27 mouse cellular contexts compared by ENCODE assay signal in genomic region chr6:143997616-143998015, GRCm38 (mm10).
A peak's percentile ranks its signal among the peaks of the same experiment; 100 is the strongest.
DNase-seq lines count a peak whose midpoint lies in the region; ATAC-seq and TF ChIP-seq lines count a peak whose summit lies in the region.
"Had no signal": no experiment of that assay in that cellular context is flagged by ENCODE, and none has a peak within 500 bp of the region (broad histone marks: within the 10 kb centered on the region; RNA-seq: fewer than 3 reads in every experiment).

No protein-coding gene starts in this region.

- H3K4me1 ChIP-seq in forebrain, postnatal 0 days (ENCODE audit: insufficient read depth): 0 out of 2 replicates have a peak, but pooled peaks cover 10% of the 10 kb centered on the region
- H3K4me1 ChIP-seq in forebrain, embryonic 10.5 days: peaks cover 30% of the 10 kb centered on the region
- H3K4me1 ChIP-seq in neural tube, embryonic 11.5 days (ENCODE audit: control insufficient read depth, insufficient read depth, low read length): peaks cover 3% of the 10 kb centered on the region; the same call in 1 of the 2 replicates
- peaks cover 22% of the 10 kb centered on the region for H3K4me1 ChIP-seq in limb, embryonic 13.5 days
- H3K4me1 ChIP-seq: liver, embryonic 13.5 days had no signal

- no peak for DNase-seq in forebrain, postnatal 0 days
- no peak for DNase-seq in forebrain, embryonic 10.5 days (ENCODE audit: extremely low spot score, low spot score)
- no peak for DNase-seq in neural tube, embryonic 11.5 days (ENCODE audit: low spot score)
- DNase-seq in neural tube, embryonic 10.5 days (ENCODE audit: extremely low spot score, low spot score): no peak
- no peak for DNase-seq in urinary bladder, postnatal 25 days (ENCODE audit: low spot score)
- no peak for DNase-seq in ovary, postnatal 14 days (ENCODE audit: low spot score)
- DNase-seq: B cell, adult 2 months; cerebellum, adult 2 months; cerebellum, postnatal 25 days; gastrocnemius, postnatal 25 days; kidney, postnatal 25 days; liver, embryonic 13.5 days; lung, adult 2 months; lung, postnatal 14 days; thymus, postnatal 14 days had no signal

- TF ChIP-seq CTCF in forebrain, postnatal 0 days (IDR thresholded peaks at IDR 0.05; ENCODE audit: low read depth): no peak

- 66% methylated on average over 11 of the region's 11 CpGs for WGBS in forebrain, postnatal 0 days
- 88% methylated on average over 11 of the region's 11 CpGs for WGBS in forebrain, embryonic 10.5 days
- WGBS in neural tube, embryonic 11.5 days: 78% methylated on average over 11 of the region's 11 CpGs
- WGBS in limb, embryonic 13.5 days: 48% methylated on average over 11 of the region's 11 CpGs

- peak; percentile 25; the same call in 1 of the 2 replicates for ATAC-seq in forebrain, postnatal 0 days
- peak; percentile 20; the same call in 1 of the 2 replicates for ATAC-seq in neural tube, embryonic 11.5 days (ENCODE audit: insufficient read depth, low FRiP score, low TSS enrichment)
- ATAC-seq in limb, embryonic 13.5 days (ENCODE audit: low FRiP score, low read depth): no peak
- ATAC-seq: forebrain, embryonic 13.5 days; hindbrain, postnatal 0 days; intestine, postnatal 0 days; midbrain, embryonic 13.5 days; Patski had no signal

- H3K36me3 ChIP-seq in forebrain, postnatal 0 days (ENCODE audit: insufficient read depth): no peaks in the 10 kb centered on the region
- no peaks in the 10 kb centered on the region for H3K36me3 ChIP-seq in forebrain, embryonic 10.5 days (replicated peaks)
- no peaks in the 10 kb centered on the region for H3K36me3 ChIP-seq in neural tube, embryonic 11.5 days (ENCODE audit: control insufficient read depth, insufficient read depth, low read length)
- H3K36me3 ChIP-seq in limb, embryonic 13.5 days: no peaks in the 10 kb centered on the region; the same call in 1 of the 2 replicates
- H3K36me3 ChIP-seq: embryonic facial prominence, embryonic 10.5 days; G1E; hindbrain, embryonic 10.5 days; liver, embryonic 13.5 days; midbrain, embryonic 13.5 days had no signal

- H3K4me3 ChIP-seq in forebrain, postnatal 0 days (ENCODE audit: low read depth, low read length): no peak overlapping the region
- H3K4me3 ChIP-seq in forebrain, embryonic 10.5 days: no peak overlapping the region
- H3K4me3 ChIP-seq in neural tube, embryonic 11.5 days (ENCODE audit: low read depth, low read length): no peak overlapping the region
- H3K4me3 ChIP-seq in limb, embryonic 13.5 days: no peak overlapping the region
- H3K4me3 ChIP-seq: embryonic facial prominence, embryonic 10.5 days; forebrain, embryonic 13.5 days; hindbrain, embryonic 10.5 days; layer of hippocampus, adult 2 months; liver, embryonic 13.5 days; midbrain, embryonic 13.5 days; myocyte had no signal

- no peak overlapping the region for H3K9ac ChIP-seq in forebrain, postnatal 0 days
- H3K9ac ChIP-seq in neural tube, embryonic 11.5 days (ENCODE audit: low read length): no peak overlapping the region
- no peak overlapping the region for H3K9ac ChIP-seq in limb, embryonic 13.5 days
- H3K9ac ChIP-seq: forebrain, embryonic 13.5 days; liver, embryonic 13.5 days; midbrain, embryonic 13.5 days had no signal

- no peaks in the 10 kb centered on the region for H3K27me3 ChIP-seq in forebrain, postnatal 0 days (ENCODE audit: insufficient read depth, low read length)
- peaks cover 7% of the 10 kb centered on the region; the same call in 1 of the 2 replicates for H3K27me3 ChIP-seq in forebrain, embryonic 10.5 days (ENCODE audit: poor library complexity, severe bottlenecking)
- no peaks in the 10 kb centered on the region for H3K27me3 ChIP-seq in neural tube, embryonic 11.5 days (ENCODE audit: control insufficient read depth, insufficient read depth, low read length)
- H3K27me3 ChIP-seq in limb, embryonic 13.5 days: peaks cover 5% of the 10 kb centered on the region; the same call in 1 of the 2 replicates
- H3K27me3 ChIP-seq: CH12.LX; forebrain, embryonic 13.5 days; liver, embryonic 13.5 days had no signal

- no peak overlapping the region for H3K4me2 ChIP-seq in forebrain, postnatal 0 days (ENCODE audit: low read depth)
- no peak overlapping the region for H3K4me2 ChIP-seq in neural tube, embryonic 11.5 days (ENCODE audit: low read depth)
- H3K4me2 ChIP-seq in limb, embryonic 13.5 days (replicated peaks): peak overlapping the region; percentile 23; the same call in 1 of the 2 replicates
- H3K4me2 ChIP-seq: liver, embryonic 13.5 days; midbrain, embryonic 13.5 days had no signal

- H3K9me3 ChIP-seq in forebrain, postnatal 0 days (ENCODE audit: low read length): no peaks in the 10 kb centered on the region
- no peaks in the 10 kb centered on the region for H3K9me3 ChIP-seq in forebrain, embryonic 10.5 days
- H3K9me3 ChIP-seq in neural tube, embryonic 11.5 days (ENCODE audit: control insufficient read depth, low read length): no peaks in the 10 kb centered on the region
- H3K9me3 ChIP-seq in limb, embryonic 13.5 days: no peaks in the 10 kb centered on the region
- H3K9me3 ChIP-seq: embryonic facial prominence, embryonic 10.5 days; forebrain, embryonic 13.5 days; hindbrain, embryonic 10.5 days; liver, embryonic 13.5 days; midbrain, embryonic 13.5 days had no signal

- H3K27ac ChIP-seq in forebrain, postnatal 0 days (ENCODE audit: low read depth, low read length): no peak overlapping the region
- no peak overlapping the region for H3K27ac ChIP-seq in forebrain, embryonic 10.5 days
- no peak overlapping the region for H3K27ac ChIP-seq in neural tube, embryonic 11.5 days (ENCODE audit: low read depth, low read length)
- no peak overlapping the region for H3K27ac ChIP-seq in limb, embryonic 13.5 days
- H3K27ac ChIP-seq: embryonic facial prominence, embryonic 10.5 days; forebrain, embryonic 13.5 days; hindbrain, embryonic 10.5 days; hindbrain, postnatal 0 days; layer of hippocampus, adult 2 months; liver, embryonic 13.5 days; midbrain, embryonic 13.5 days had no signal
